Mouse (Mus musculus) gastrocnemius, adult 2 months (tissue): ENCODE measurements around the gene Nab1. TPM values are rescaled to one million over a fixed set of nuclear protein-coding genes. Genes with fewer than 3 reads are reported as not detected.
"Not testable (repeated sequence)": the region's sequence is repeated elsewhere in the genome, so short reads cannot be mapped to it uniquely, and the experiment has no call there.

Source experiments
- DNase-seq: peaks from one replicate; pipeline ENCODE4 v3.0.0; 2022
- H3K27ac ChIP-seq: fragments of 200-600 bp; 2 replicates; pipeline ENCODE4 v1.8.1; 2022; ENCODE audit warnings: mild to moderate bottlenecking
- H3K4me3 ChIP-seq: fragments of 200-600 bp; 2 replicates; pipeline ENCODE4 v1.8.1; 2022; ENCODE audit warnings: mild to moderate bottlenecking, moderate library complexity
- CTCF ChIP-seq: fragments of 200-600 bp; IDR thresholded peaks from 2 replicates; pipeline ENCODE4 v1.8.1; 2022; ENCODE audit warnings: antibody characterized with exemption, mild to moderate bottlenecking, moderate library complexity
- intact Hi-C: fragments of 180-260 bp; cut with DNase I; formaldehyde crosslinking; loops from one replicate; pipeline ENCODE4 v1.15.1; 2025
- long read RNA-seq, 2 experiments: library from polyadenylated mRNA; stranded (forward); transcript quantifications; one replicate each; pipeline ENCODE4 v2.0.0; 2021
- total RNA-seq, 2 experiments: library from RNA; stranded (reverse); gene quantifications; 2 replicates each; pipeline ENCODE4 v1.2.3; 2021

The Nab1 gene
- total RNA-seq: 10 to 100 TPM in 1 of 2 experiments, 1 to 10 TPM in 1; 9.4 to 11.3 TPM
- long read RNA-seq, experiment 1, transcript Nab1-201 (8 exons, 3,874 nt): major isoform, 24 of 31 reads
- long read RNA-seq, experiment 1, partial matches to known transcripts: 1 of 31 reads
- long read RNA-seq, experiment 1, other reads (novel, unspliced or antisense): 6 of 31 reads
- long read RNA-seq, experiment 2, transcript Nab1-201 (8 exons, 3,874 nt): major isoform, 18 of 18 reads
- long read RNA-seq, experiment 2, partial matches to known transcripts: 0 of 18 reads
- long read RNA-seq, experiment 2, other reads (novel, unspliced or antisense): 0 of 18 reads

- TF ChIP-seq CTCF: no peak
- Histone ChIP-seq H3K27ac (peak within 1 kb of the TSS; percentile 91), H3K4me3 (peak within 1 kb of the TSS; percentile 82)
- intact Hi-C loops: no loop called here
- peak; percentile 89 for DNase-seq
Observed at GRCm38 (mm10) chr1:52500314-52500981, at the start of gene Nab1. Gene Nab1 (minus strand): TSS chr1:52500679.

- TF ChIP-seq CTCF: no peak
- no peak for DNase-seq
- Histone ChIP-seq H3K27ac (no peak overlapping the region), H3K4me3 (no peak overlapping the region)
- intact Hi-C loops: no loop called here
Observed at GRCm38 (mm10) chr1:52547451-52547850, 47.0 kb upstream of the Nab1 start.

- no peak for TF ChIP-seq CTCF
- DNase-seq: no peak
- Histone ChIP-seq H3K27ac (no peak overlapping the region), H3K4me3 (no peak overlapping the region)
- intact Hi-C loops: no loop called here
Observed at GRCm38 (mm10) chr1:52546796-52547195, 46.3 kb upstream of the Nab1 start.

- H3K4me3 ChIP-seq, intact Hi-C loops, DNase-seq, H3K27ac ChIP-seq: not testable (repeated sequence)
Observed at GRCm38 (mm10) chr1:52540124-52540523, 39.6 kb upstream of the Nab1 start.

GRCm38 (mm10) chr1:52529933-52530332 lies 29.5 kb upstream of the Nab1 start:
- no peak for TF ChIP-seq CTCF
- intact Hi-C loops: no loop called here
- H3K27ac ChIP-seq: no peak overlapping the region
- no peak overlapping the region for H3K4me3 ChIP-seq
- DNase-seq: no peak

- Histone ChIP-seq H3K27ac (no peak overlapping the region), H3K4me3 (no peak overlapping the region)
- intact Hi-C loops: no loop called here
- TF ChIP-seq CTCF: no peak
- no peak for DNase-seq
Observed at GRCm38 (mm10) chr1:52527656-52528055, 27.2 kb upstream of the Nab1 start.

- Histone ChIP-seq H3K27ac (no peak overlapping the region), H3K4me3 (no peak overlapping the region)
- DNase-seq: no peak
- intact Hi-C loops: no loop called here
- TF ChIP-seq CTCF: no peak
Observed at GRCm38 (mm10) chr1:52527252-52527651, 26.8 kb upstream of the Nab1 start.

GRCm38 (mm10) chr1:52524663-52525062 lies 24.2 kb upstream of the Nab1 start:
- DNase-seq: no peak
- TF ChIP-seq CTCF: no peak
- intact Hi-C loops: no loop called here

GRCm38 (mm10) chr1:52524150-52524549 lies 23.7 kb upstream of the Nab1 start:
- DNase-seq: no peak
- no peak overlapping the region for H3K27ac ChIP-seq
- intact Hi-C loops: no loop called here
- H3K4me3 ChIP-seq: no peak overlapping the region
- no peak for TF ChIP-seq CTCF

More at GRCm38 (mm10) chr1:52524663-52525062, 24.2 kb upstream of the Nab1 start:
- Histone ChIP-seq H3K27ac (no peak overlapping the region), H3K4me3 (no peak overlapping the region)

- Histone ChIP-seq H3K27ac (no peak overlapping the region), H3K4me3 (no peak overlapping the region)
- DNase-seq: no peak
- TF ChIP-seq CTCF: no peak
- intact Hi-C loops: no loop called here
Observed at GRCm38 (mm10) chr1:52521436-52521993, 21.0 kb upstream of the Nab1 start.

GRCm38 (mm10) chr1:52520131-52520530 lies 19.7 kb upstream of the Nab1 start:
- H3K4me3 ChIP-seq: no peak overlapping the region
- DNase-seq: no peak
- H3K27ac ChIP-seq: no peak overlapping the region
- no peak for TF ChIP-seq CTCF
- intact Hi-C loops: no loop called here

- TF ChIP-seq CTCF: no peak
- intact Hi-C loops: no loop called here
Observed at GRCm38 (mm10) chr1:52515249-52515648, 14.8 kb upstream of the Nab1 start.

GRCm38 (mm10) chr1:52511788-52512425 lies 11.4 kb upstream of the Nab1 start:
- Histone ChIP-seq H3K4me3 (no peak overlapping the region), H3K27ac (no peak overlapping the region)
- no peak for DNase-seq
- intact Hi-C loops: no loop called here
- no peak for TF ChIP-seq CTCF

More at GRCm38 (mm10) chr1:52515249-52515648, 14.8 kb upstream of the Nab1 start:
- no peak for DNase-seq
- H3K27ac ChIP-seq: no peak overlapping the region
- no peak overlapping the region for H3K4me3 ChIP-seq
